Mouse (Mus musculus): ENCODE measurements around the gene Actn4.

DNA sequence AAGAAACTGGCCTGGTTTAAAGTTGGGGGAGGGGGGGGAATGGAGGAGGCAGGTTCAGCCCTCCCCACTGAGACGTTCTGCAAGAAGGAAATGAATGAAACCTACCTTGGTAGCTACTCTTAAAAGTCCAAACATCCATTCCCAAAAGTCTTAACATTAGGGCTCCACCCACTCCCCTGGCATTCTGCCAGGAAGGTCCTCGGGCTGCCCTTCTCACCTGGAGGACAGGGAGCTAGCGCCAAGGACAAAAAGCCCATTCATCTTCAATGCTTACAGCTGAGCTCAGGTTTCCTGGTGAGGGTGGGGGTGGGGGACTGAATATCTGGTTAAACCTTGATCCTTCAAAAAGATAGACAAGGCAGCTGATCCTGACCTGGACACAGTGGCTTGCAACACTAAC is 32.8 kb downstream of the Actn4 start:
- no peak for TF ChIP-seq CTCF (IDR thresholded peaks at IDR 0.05; ENCODE audit: insufficient read depth, low read length)
- TF ChIP-seq POLR2A (IDR thresholded peaks at IDR 0.05; ENCODE audit: borderline replicate concordance, extremely low read depth, low read depth, low read length), result no peak
